Mouse (Mus musculus) ovary, postnatal 14 days (tissue): Measurements from ENCODE around the gene St3gal2.
A peak's percentile ranks its signal among the peaks of the same experiment; 100 is the strongest.
"Not testable (repeated sequence)": the region's sequence is repeated elsewhere in the genome, so short reads cannot be mapped to it uniquely, and the experiment has no call there.

Experiments
- DNase-seq: peaks from one replicate; pipeline ENCODE4 v3.0.0; 2022; ENCODE audit warnings: low spot score

St3gal2 gene

GRCm38 (mm10) chr8:110944276-110944876 lies 24.7 kb downstream of the St3gal2 start:
- no peak for DNase-seq

- DNase-seq, result no peak
Observed at GRCm38 (mm10) chr8:110945716-110946115, 26.0 kb downstream of the St3gal2 start.

GRCm38 (mm10) chr8:110950065-110950484 lies 30.4 kb downstream of the St3gal2 start:
- DNase-seq, result no peak

- DNase-seq, result no peak
Observed at GRCm38 (mm10) chr8:110954776-110955175, 35.1 kb downstream of the St3gal2 start.

- DNase-seq, result no peak
Observed at GRCm38 (mm10) chr8:110956619-110957450, 37.1 kb downstream of the St3gal2 start.

GRCm38 (mm10) chr8:110957471-110957870 lies 37.7 kb downstream of the St3gal2 start:
- no peak for DNase-seq

- DNase-seq, result no peak
Observed at GRCm38 (mm10) chr8:110958135-110958534, 38.4 kb downstream of the St3gal2 start.

- DNase-seq, result not testable (repeated sequence)
Observed at GRCm38 (mm10) chr8:110958553-110958952, 38.8 kb downstream of the St3gal2 start.

GRCm38 (mm10) chr8:110959071-110959780 lies 39.5 kb downstream of the St3gal2 start:
- no peak for DNase-seq

- DNase-seq, result no peak
Observed at GRCm38 (mm10) chr8:110959906-110960305, 40.2 kb downstream of the St3gal2 start.

GRCm38 (mm10) chr8:110963051-110963450 lies 43.3 kb downstream of the St3gal2 start:
- no peak for DNase-seq

GRCm38 (mm10) chr8:110964666-110965065 lies 44.9 kb downstream of the St3gal2 start:
- DNase-seq, result no peak

GRCm38 (mm10) chr8:110965594-110965993 lies 45.9 kb downstream of the St3gal2 start:
- DNase-seq, result peak; percentile 67

GRCm38 (mm10) chr8:110966586-110966985 lies 46.9 kb downstream of the St3gal2 start:
- DNase-seq, result no peak

GRCm38 (mm10) chr8:110967326-110967725 lies 47.6 kb downstream of the St3gal2 start:
- no peak for DNase-seq

GRCm38 (mm10) chr8:110969910-110970770 lies 50.4 kb downstream of the St3gal2 start:
- DNase-seq, result peak; percentile 77

- DNase-seq, result not testable (repeated sequence)
Observed at GRCm38 (mm10) chr8:110976532-110976931, 56.8 kb downstream of the St3gal2 start.

GRCm38 (mm10) chr8:110977987-110978386 lies 58.3 kb downstream of the St3gal2 start:
- not testable (repeated sequence) for DNase-seq

- no peak for DNase-seq
Observed at GRCm38 (mm10) chr8:110981304-110981703, 61.6 kb downstream of the St3gal2 start.

- DNase-seq, result no peak
Observed at GRCm38 (mm10) chr8:110987805-110988744, 68.4 kb downstream of the St3gal2 start.

- DNase-seq, result no peak
Observed at GRCm38 (mm10) chr8:110990017-110990416, 70.3 kb downstream of the St3gal2 start.
